Mouse (Mus musculus) liver, embryonic 13.5 days (tissue): ENCODE results near the gene Stub1. TPM values are rescaled to one million over a fixed set of nuclear protein-coding genes. Genes with fewer than 3 reads are reported as not detected.
A peak's percentile ranks its signal among the peaks of the same experiment; 100 is the strongest.

ENCODE experiments used
- ATAC-seq: fragments of 200-750 bp; cut with Nextera tagmentation; 2 replicates; pipeline ENCODE4 v1.8.0; 2017; ENCODE audit warnings: low read depth, mild to moderate bottlenecking, moderate number of reproducible peaks, moderate library complexity
- DNase-seq: peaks from one replicate; pipeline ENCODE4 v3.0.0; 2022
- H3K27ac ChIP-seq: fragments of 300-500 bp; sonication (generic); 2 replicates; pipeline ENCODE4 v1.5.1; 2015; ENCODE audit warnings: moderate library complexity, mild to moderate bottlenecking, inconsistent platforms
- H3K27me3 ChIP-seq: fragments of 300-500 bp; sonication (generic); 2 replicates; pipeline ENCODE4 v1.6.1; 2015; ENCODE audit warnings: mild to moderate bottlenecking, inconsistent platforms
- H3K36me3 ChIP-seq: fragments of 300-500 bp; sonication (generic); 2 replicates; pipeline ENCODE4 v1.6.1; 2015; ENCODE audit warnings: mild to moderate bottlenecking, inconsistent platforms
- H3K4me1 ChIP-seq: fragments of 300-500 bp; sonication (generic); replicated peaks from 2 replicates; pipeline ENCODE4 v1.6.1; 2015; ENCODE audit warnings: inconsistent platforms
- H3K4me2 ChIP-seq: fragments of 300-500 bp; sonication (generic); 2 replicates; pipeline ENCODE4 v1.6.1; 2015; ENCODE audit warnings: inconsistent platforms, mild to moderate bottlenecking, moderate library complexity
- H3K4me3 ChIP-seq: fragments of 300-500 bp; sonication (generic); replicated peaks from 2 replicates; pipeline ENCODE4 v1.5.1; 2015; ENCODE audit warnings: mild to moderate bottlenecking, inconsistent platforms
- H3K9ac ChIP-seq: fragments of 300-500 bp; sonication (generic); 2 replicates; pipeline ENCODE4 v1.6.1; 2015; ENCODE audit warnings: mild to moderate bottlenecking, inconsistent platforms
- H3K9me3 ChIP-seq: fragments of 300-500 bp; sonication (generic); replicated peaks from 2 replicates; pipeline ENCODE4 v1.6.1; 2016; ENCODE audit warnings: inconsistent platforms
- WGBS: fragments of 180-500 bp; shearing (Covaris S2); methylation state at CpG from one replicate; pipeline ENCODE4 v1.1.7; 2015; ENCODE audit not compliant: insufficient replicate concordance; 5-methylcytosine and 5-hydroxymethylcytosine counted together
- polyA plus RNA-seq: library from polyadenylated mRNA; unstranded; fragments of >200 nt; fragmentation: Nextera tagmentation; extraction: Ambion mirVana; gene quantifications from 2 replicates; pipeline ENCODE4 v1.2.1, GENCODE M21; 2015

Stub1 gene
- polyA plus RNA-seq, 1 experiment from 2014 or later: 130 TPM

GRCm38 (mm10) chr17:25828712-25829557, 4.3 kb downstream of the Stub1 start, which contains the start of gene Jmjd8:
Jmjd8 (plus strand) TSS chr17:25828867.
- Histone ChIP-seq H3K36me3 (peaks cover 56% of the 10 kb centered on the region), H3K9me3 (no peaks in the 10 kb centered on the region), H3K4me1 (peaks cover 73% of the 10 kb centered on the region), H3K27ac (peak within 1 kb of the TSS; percentile 78), H3K9ac (peak within 1 kb of the TSS; percentile 81), H3K27me3 (no peaks in the 10 kb centered on the region), H3K4me3 (peak within 1 kb of the TSS; percentile 85), H3K4me2 (peak within 1 kb of the TSS; percentile 99)
- peak; percentile 72 for DNase-seq
- ATAC-seq: peak; percentile 37
- WGBS: 1% methylated on average over 32 of the region's 32 CpGs

- ATAC-seq (no peak), DNase-seq (no peak)
- Histone ChIP-seq H3K4me1 (peaks cover 70% of the 10 kb centered on the region), H3K4me3 (peak overlapping the region; percentile 85), H3K27me3 (no peaks in the 10 kb centered on the region), H3K9ac (peak overlapping the region; percentile 81), H3K36me3 (peaks cover 56% of the 10 kb centered on the region), H3K4me2 (peak overlapping the region; percentile 99), H3K9me3 (no peaks in the 10 kb centered on the region), H3K27ac (peak overlapping the region; percentile 78)
- WGBS: 83% methylated on average over 8 of the region's 8 CpGs
Observed at GRCm38 (mm10) chr17:25828223-25828594, 5.0 kb downstream of the Stub1 start.

DNA sequence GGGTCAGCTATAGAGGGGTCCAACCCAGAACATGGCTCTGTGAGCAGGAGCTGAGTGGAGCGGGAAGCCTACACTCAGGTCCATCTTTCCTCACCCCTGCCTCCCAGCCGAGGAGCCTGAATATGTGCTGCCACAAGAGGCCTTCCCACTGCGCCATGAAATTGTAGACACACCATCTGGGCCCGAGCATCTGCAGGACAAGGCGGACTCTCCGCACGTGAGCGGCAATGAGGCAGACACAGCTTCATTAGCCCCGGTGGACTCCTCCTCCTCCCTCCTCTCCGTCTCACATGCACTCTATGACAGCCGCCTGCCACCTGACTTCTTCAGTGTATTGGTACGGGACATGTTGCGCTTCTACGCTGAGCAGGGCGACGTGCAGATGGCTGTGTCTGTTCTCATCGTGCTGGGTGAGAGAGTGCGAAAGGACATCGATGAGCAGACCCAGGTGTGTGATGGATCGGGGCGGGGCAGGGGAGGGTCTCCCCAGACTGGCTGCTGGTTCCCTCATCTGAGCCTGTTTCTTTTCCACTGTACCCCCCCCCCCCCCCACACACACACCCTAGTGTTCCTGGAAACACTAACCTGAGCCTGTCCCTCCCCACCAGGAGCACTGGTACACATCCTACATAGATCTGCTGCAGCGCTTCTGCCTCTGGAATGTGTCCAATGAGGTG, 5.5 kb downstream of the Stub1 start:
- Histone ChIP-seq H3K36me3 (peaks cover 56% of the 10 kb centered on the region), H3K27ac (peak overlapping the region; percentile 78; the same call in 1 of the 2 replicates), H3K27me3 (0 out of 2 replicates have a peak, but pooled peaks cover under 1% of the 10 kb centered on the region), H3K4me3 (peak overlapping the region; percentile 85; the same call in 1 of the 2 replicates), H3K9ac (no peak overlapping the region; the same call in 1 of the 2 replicates), H3K9me3 (no peaks in the 10 kb centered on the region), H3K4me2 (peak overlapping the region; percentile 99; the same call in 1 of the 2 replicates), H3K4me1 (peaks cover 73% of the 10 kb centered on the region)
- ATAC-seq: no peak
- WGBS: 85% methylated on average over 22 of the region's 22 CpGs
- no peak for DNase-seq

DNA sequence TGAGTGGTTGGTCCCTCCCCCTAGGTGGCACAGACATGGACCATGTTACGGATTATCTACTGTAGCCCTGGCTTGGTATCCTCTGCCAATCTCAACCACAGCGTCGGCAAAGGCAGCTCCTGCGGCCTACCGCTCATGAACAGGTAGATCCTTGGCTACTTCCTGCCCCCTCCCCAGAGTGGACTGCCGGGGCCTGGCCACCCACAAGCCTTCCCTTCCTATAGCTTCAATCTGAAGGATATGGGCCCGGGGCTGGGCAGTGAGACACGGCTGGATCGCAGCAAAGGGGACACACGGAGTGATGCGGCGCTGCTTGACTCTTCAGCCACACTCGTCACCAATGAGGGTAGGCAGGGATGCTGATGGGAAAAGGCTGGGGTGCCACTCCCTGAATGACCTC, 6.2 kb downstream of the Stub1 start:
- Histone ChIP-seq H3K9me3 (no peaks in the 10 kb centered on the region), H3K36me3 (peaks cover 56% of the 10 kb centered on the region), H3K4me3 (no peak overlapping the region), H3K27me3 (peaks cover 7% of the 10 kb centered on the region), H3K9ac (no peak overlapping the region), H3K4me2 (no peak overlapping the region), H3K4me1 (peaks cover 72% of the 10 kb centered on the region), H3K27ac (no peak overlapping the region)
- ATAC-seq: no peak
- DNase-seq: no peak
- 88% methylated on average over 13 of the region's 13 CpGs for WGBS

GRCm38 (mm10) chr17:25825984-25826570, 7.1 kb downstream of the Stub1 start:
- DNase-seq (no peak), ATAC-seq (no peak)
- no peaks in the 10 kb centered on the region for H3K9me3 ChIP-seq
- H3K27me3 ChIP-seq: peaks cover 15% of the 10 kb centered on the region
- H3K4me1 ChIP-seq: peaks cover 63% of the 10 kb centered on the region
- no peak overlapping the region for H3K9ac ChIP-seq
- no peak overlapping the region for H3K4me3 ChIP-seq
- H3K36me3 ChIP-seq: peaks cover 47% of the 10 kb centered on the region
- no peak overlapping the region; the same call in 1 of the 2 replicates for H3K27ac ChIP-seq
- 86% methylated on average over 27 of the region's 27 CpGs for WGBS
- H3K4me2 ChIP-seq: no peak overlapping the region

GRCm38 (mm10) chr17:25825311-25825710, 7.9 kb downstream of the Stub1 start:
- peak overlapping the region; percentile 93 for H3K4me2 ChIP-seq
- ATAC-seq (no peak), DNase-seq (no peak)
- H3K4me3 ChIP-seq: peak overlapping the region; percentile 79
- H3K27ac ChIP-seq: no peak overlapping the region
- no peaks in the 10 kb centered on the region for H3K9me3 ChIP-seq
- peaks cover 39% of the 10 kb centered on the region for H3K36me3 ChIP-seq
- peaks cover 22% of the 10 kb centered on the region for H3K27me3 ChIP-seq
- WGBS: 81% methylated on average over 6 of the region's 6 CpGs
- H3K9ac ChIP-seq: peak overlapping the region; percentile 83
- H3K4me1 ChIP-seq: peaks cover 55% of the 10 kb centered on the region

DNA sequence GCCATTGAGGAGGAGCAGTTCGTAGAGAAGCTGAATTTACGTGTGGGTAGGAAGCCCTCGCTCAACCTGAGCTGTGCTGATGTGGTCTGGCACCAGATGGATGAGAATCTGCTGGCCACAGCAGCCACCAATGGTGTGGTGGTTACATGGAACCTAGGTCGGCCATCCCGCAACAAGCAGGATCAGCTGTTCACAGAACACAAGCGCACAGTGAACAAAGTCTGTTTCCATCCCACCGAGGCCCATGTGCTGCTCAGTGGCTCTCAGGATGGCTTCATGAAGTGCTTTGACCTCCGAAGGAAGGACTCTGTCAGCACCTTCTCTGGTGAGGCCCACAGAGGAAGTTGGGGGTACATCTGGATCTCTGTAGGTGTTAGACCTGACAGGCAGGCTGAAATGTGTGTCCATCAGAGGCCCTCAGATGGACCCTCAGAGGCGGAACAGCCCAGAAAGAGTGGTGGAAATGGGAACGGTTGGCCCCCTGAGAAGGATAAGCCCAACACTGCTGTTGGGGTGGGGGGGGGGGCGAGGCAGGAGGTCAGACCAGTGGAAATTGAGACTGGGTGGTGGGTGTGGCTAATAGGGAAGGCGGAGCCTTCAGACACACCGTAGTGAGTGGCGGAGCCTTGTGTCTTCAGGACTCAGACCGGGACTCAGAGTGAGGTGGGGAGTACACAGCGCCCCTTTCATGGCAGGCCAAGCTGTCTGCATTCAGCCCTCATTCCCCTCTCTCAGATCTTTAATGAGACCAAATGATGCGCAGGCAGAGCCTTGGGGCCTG, 8.7 kb downstream of the Stub1 start:
- ATAC-seq (no peak), DNase-seq (no peak)
- Histone ChIP-seq H3K27me3 (peaks cover 30% of the 10 kb centered on the region), H3K9ac (peak overlapping the region; percentile 83), H3K4me3 (peak overlapping the region; percentile 79), H3K9me3 (no peaks in the 10 kb centered on the region), H3K27ac (peak overlapping the region; percentile 81), H3K4me1 (peaks cover 50% of the 10 kb centered on the region), H3K36me3 (peaks cover 32% of the 10 kb centered on the region), H3K4me2 (peak overlapping the region; percentile 93)
- 53% methylated on average over 17 of the region's 17 CpGs for WGBS

- Histone ChIP-seq H3K4me1 (peaks cover 48% of the 10 kb centered on the region), H3K27me3 (peaks cover 41% of the 10 kb centered on the region), H3K4me2 (peak within 1 kb of the TSS; percentile 93), H3K9ac (peak within 1 kb of the TSS; percentile 83), H3K36me3 (peaks cover 31% of the 10 kb centered on the region), H3K4me3 (peak within 1 kb of the TSS; percentile 79), H3K27ac (peak within 1 kb of the TSS; percentile 81), H3K9me3 (no peaks in the 10 kb centered on the region)
- under 1% methylated on average over 18 of the region's 18 CpGs for WGBS
- DNase-seq (peak; percentile 71), ATAC-seq (peak; percentile 62)
Observed at GRCm38 (mm10) chr17:25823452-25823851, 9.8 kb downstream of the Stub1 start, which contains the start of gene Wdr24. Wdr24 (plus strand) TSS chr17:25823627.

DNA sequence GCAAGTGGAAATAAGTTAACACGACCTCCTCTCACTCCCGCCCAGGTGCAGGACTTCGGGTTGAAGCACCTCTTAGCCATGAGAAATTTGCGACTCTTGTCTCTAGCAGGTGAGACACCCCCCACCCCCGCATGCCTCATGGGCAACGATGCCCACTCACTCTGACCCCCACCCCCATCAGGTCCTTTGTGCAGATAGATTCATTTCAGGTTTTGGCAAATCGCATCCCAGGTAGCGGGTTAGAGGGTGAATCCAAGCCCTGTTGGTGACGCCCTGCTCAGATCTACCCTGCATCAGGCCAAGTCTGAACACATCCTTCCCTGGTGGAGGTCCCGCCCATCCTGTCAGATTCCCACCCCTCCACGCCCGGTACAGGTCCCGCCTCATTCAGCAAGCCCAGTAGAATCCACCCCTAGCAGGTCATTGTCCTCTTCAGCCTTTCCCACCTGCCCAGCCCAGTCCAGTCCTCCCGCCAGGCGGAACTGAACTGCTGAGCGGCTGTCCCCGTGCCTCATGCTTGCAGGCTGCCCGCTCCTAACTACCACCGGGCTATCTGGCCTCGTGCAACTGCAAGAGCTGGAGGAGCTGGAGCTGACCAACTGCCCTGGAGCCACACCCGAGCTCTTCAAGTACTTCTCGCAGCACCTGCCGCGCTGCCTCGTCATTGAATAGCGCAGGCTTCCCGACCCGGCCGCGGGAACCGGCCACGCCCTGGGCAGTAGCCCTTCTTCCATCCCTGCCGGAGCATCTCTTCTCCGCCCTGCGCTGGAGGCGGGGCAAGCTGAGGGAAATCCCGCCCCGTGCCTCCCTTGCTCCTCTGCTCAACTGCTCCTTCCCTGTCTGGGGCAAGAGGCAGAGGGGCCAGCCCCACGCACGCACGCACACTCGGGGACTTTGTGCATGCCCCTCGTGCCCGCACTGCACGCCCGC, 14.1 kb downstream of the Stub1 start:
- H3K4me1 ChIP-seq: peaks cover 19% of the 10 kb centered on the region
- H3K4me3 ChIP-seq: peak overlapping the region; percentile 28
- WGBS: 7% methylated on average over 46 of the region's 46 CpGs
- H3K27me3 ChIP-seq: peaks cover 84% of the 10 kb centered on the region
- H3K4me2 ChIP-seq: peak overlapping the region; percentile 38
- H3K9me3 ChIP-seq: no peaks in the 10 kb centered on the region
- no peaks in the 10 kb centered on the region for H3K36me3 ChIP-seq
- H3K27ac ChIP-seq: no peak overlapping the region
- ATAC-seq (peak; percentile 66), DNase-seq (no peak)
- peak overlapping the region; percentile 22; the same call in 1 of the 2 replicates for H3K9ac ChIP-seq

DNA sequence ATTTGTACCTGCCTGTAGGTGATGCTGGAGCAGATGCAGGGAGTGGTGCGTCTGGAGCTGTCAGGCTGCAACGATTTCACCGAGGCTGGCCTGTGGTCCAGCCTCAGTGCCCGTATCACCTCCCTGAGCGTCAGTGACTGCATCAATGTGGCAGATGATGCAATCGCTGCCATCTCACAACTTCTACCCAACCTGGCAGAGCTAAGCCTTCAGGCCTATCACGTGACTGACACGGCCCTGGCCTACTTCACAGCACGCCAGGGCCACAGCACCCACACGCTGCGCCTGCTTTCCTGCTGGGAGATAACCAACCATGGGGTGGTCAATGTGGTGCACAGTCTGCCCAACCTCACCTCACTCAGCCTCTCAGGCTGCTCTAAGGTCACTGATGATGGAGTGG, 15.5 kb downstream of the Stub1 start:
- Histone ChIP-seq H3K27ac (no peak overlapping the region), H3K9ac (no peak overlapping the region), H3K27me3 (peaks cover 96% of the 10 kb centered on the region), H3K4me2 (no peak overlapping the region), H3K36me3 (no peaks in the 10 kb centered on the region), H3K9me3 (no peaks in the 10 kb centered on the region), H3K4me3 (no peak overlapping the region), H3K4me1 (peaks cover 11% of the 10 kb centered on the region)
- DNase-seq: no peak
- ATAC-seq: no peak
- 70% methylated on average over 11 of the region's 11 CpGs for WGBS
